Mouse (Mus musculus) ES-Bruce4 (cell line): ENCODE measurements around the gene Cenps.

ENCODE experiments used
- CTCF ChIP-seq: IDR thresholded peaks from one replicate; pipeline ENCODE4 v1.8.1; 2011; ENCODE audit warnings: low read depth, low read length
- EP300 ChIP-seq: IDR thresholded peaks from 2 replicates; pipeline ENCODE4 v1.6.1; 2011; ENCODE audit warnings: low read depth, low read length; ENCODE audit not compliant: insufficient read depth
- POLR2A ChIP-seq: IDR thresholded peaks from one replicate; pipeline ENCODE4 v1.8.1; 2011; ENCODE audit warnings: low read length; ENCODE audit not compliant: insufficient read depth

DNA sequence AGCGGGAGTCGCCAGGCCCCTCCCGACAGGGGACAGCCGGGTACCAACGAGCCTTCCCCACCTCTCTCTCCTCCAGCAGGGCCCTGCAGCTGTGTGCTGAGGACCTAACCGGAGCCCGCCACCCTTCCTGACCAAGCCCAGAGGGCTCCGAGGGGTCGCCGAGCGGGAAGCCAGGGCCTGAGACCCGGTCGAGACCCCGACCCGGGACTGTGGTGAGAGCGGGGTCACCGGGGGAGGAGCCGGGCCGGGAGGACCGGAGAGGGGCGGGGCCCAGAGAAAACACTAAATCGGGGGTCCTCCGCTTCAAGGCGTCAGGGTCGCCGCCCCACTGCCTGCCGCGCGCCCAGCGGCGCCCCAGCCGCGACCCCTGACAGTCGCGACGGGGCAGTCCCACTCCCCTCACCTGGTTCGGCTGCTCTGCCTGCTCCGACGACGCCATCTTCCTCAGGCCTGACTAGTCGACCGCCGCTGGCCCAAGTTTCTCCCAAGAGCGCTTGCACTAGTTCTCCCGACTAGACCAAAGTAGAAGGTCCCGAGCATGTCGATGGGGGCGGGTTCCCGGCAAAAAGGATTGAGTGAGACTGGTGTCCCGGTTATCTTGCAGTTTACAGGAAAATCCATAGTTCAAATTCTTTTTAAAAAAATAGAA, 37.9 kb downstream of the Cenps start, which contains the start of gene Pex14:
- TF ChIP-seq CTCF: no peak
- no peak for TF ChIP-seq EP300
- TF ChIP-seq POLR2A: no peak
